Mouse (Mus musculus) embryonic stem cell, embryonic (primary cell): Measurements from ENCODE around the gene Fabp2.

Experiments used
- CTCF ChIA-PET, 4 experiments: fragments of 300-600 bp in 2 of 4; fragments of 350-600 bp in 2 of 4; sonication (Branson Sonifier 250); formaldehyde crosslinking; loops; one replicate each; lab custom pipeline; 2022; ENCODE audit warnings: inconsistent platforms in 2 of 4; lab: Charles Lee
- POLR2A ChIA-PET, 4 experiments: fragments of 300-600 bp in 2 of 4; fragments of 350-600 bp in 2 of 4; sonication (Branson Sonifier 250); formaldehyde crosslinking; loops; one replicate each; lab custom pipeline; 2022; ENCODE audit warnings: antibody characterized with exemption in 4 of 4, inconsistent platforms in 1 of 4; lab: Charles Lee

The Fabp2 gene

GRCm38 (mm10) chr3:122894772-122895171, at the start of gene Fabp2:
Gene Fabp2 (plus strand): TSS chr3:122895072.
- ChIA-PET CTCF (no interaction called here), POLR2A (no interaction called here)

GRCm38 (mm10) chr3:122848410-122849034, 46.4 kb upstream of the Fabp2 start:
- CTCF ChIA-PET, result no interaction called here
- POLR2A ChIA-PET, result no interaction called here

DNA sequence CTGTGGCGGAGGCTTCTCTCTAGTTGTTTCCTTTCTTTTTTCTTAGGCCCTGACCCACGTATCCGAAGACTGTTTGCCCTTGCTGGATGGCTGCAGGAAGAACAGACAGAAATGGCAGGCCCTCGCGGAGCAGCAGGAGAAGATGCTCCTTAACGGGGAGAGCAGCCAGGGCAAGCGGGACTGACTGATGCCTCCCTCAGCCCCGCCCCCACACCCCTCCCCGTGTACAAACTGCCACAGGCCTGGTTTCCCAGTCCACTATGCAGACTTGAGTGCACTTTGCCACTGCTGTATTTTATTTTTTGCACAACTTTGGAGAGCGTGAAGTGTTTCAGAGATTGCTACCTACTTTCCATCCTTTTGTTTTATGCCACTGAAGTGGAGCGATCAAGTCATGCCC, 39.7 kb upstream of the Fabp2 start:
- POLR2A ChIA-PET, result no interaction called here
- CTCF ChIA-PET, result no interaction called here

GRCm38 (mm10) chr3:122859829-122860228, 35.0 kb upstream of the Fabp2 start:
- ChIA-PET POLR2A (no interaction called here), CTCF (interaction anchor here in 1 of 4 experiments (0.6 kb wide), 1 partner anchor 196 kb away, joined by 6 read pairs; no protein-coding TSS in a partner anchor)

DNA sequence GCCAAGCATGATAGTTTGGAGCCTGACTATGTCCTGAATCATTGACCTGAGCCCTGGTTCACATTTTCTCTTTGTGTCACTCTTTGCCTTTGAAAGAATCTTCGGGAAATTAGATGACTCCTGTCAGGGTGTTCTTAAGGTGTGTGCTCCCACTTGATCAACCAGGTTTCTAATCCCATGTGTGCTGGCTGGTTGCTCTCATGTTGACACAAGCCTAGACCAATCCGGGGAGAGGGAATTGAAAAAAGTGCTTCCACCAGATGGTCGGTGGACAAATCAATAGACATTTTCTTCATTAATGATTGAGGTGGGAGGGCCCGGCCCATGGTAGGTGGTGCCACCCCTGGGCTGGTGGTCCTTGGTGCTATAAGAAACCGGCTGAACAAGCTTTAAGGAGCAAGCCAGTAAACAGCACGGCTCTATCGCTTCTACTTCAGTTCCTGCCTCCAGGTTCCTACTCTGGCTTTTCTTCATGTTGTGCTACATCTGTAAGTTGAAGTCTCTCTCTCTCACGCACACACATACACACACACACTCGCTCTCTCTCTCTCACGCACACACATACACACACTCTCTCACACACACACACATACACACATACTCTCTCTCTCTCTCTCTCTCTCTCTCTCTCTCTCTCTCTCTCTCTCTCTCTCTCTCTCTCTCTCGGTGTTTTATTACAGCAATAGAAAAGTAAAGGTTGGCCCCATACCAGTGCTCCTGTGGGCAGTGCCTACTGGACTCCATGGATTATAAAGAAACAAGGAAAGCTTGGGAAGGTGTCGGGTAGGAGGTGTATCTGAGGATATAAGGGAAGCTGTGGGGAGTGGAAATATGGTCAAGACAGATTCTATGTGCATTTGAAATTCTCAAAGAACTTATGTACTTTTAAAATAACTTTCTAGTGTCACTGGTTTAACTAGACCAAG, 34.0 kb upstream of the Fabp2 start:
- POLR2A ChIA-PET, result no interaction called here
- CTCF ChIA-PET, result no interaction called here

DNA sequence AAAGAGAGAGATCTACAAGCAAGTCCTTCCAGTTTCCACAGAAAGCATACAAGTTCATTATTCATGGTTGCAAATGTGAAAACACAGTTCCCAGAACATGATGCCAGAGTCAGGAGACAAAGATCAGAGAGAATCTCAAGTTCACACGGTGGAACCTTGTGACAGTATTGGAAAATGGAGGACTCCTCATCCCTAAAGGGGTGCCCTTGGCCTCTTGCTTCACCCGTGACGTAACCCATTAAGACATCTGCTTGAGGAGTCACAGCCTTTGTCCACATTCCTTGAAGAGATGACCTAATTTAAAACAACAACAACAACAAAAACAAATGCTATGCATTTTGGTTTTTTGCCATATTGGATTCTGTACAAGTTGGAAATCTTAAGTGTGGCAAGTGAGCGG, 29.8 kb upstream of the Fabp2 start:
- POLR2A ChIA-PET, result no interaction called here
- CTCF ChIA-PET, result interaction anchor here in 1 of 4 experiments (0.7 kb wide), 1 partner anchor 136 kb away, joined by 3 read pairs; the partner anchor contains the start of gene Pde5a

DNA sequence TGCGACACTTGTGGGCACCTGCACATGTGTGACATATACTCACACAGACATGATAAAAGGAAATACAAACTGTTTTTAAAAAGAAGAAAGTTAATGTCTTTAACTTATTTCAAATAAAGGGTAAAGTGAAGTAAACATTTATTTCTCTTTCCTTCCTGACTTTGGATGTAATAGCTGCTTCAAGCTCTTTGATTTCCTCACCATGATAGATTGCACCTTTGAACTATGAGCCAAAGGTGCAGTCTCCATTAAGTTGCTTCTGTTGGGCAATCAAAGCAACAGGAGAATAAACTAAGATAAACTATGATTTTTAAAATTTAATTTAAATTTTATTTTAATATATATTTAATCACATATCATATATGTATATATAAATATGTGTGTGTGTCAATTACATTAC, 26.6 kb upstream of the Fabp2 start:
- ChIA-PET CTCF (interaction anchor here in 1 of 4 experiments (0.6 kb wide), 1 partner anchor 129 kb away, joined by 4 read pairs; no protein-coding TSS in a partner anchor), POLR2A (no interaction called here)

- ChIA-PET CTCF (no interaction called here), POLR2A (no interaction called here)
Observed at GRCm38 (mm10) chr3:122871596-122871995, 23.3 kb upstream of the Fabp2 start.

DNA sequence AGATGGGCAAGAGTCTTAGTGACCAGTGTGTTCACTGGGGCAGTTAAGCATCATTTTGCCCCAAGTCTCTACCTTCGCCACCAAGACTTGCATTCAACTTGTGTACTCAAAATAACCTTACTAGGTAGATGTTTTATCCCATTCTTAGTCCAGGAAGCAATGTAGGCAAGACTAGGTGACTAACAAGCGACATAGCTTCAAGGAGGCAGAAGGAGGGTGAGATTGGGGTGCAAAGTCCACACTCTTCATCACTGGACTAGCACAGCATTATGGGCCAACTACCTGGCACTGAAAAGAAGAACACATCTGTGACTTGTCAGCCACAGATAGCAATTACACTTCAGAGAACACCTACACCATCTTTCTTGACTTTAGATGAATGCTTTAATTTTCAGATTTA, 18.0 kb upstream of the Fabp2 start:
- ChIA-PET CTCF (no interaction called here), POLR2A (interaction anchor here in 1 of 4 experiments (0.6 kb wide), 1 partner anchor 219 kb away, joined by 3 read pairs; no protein-coding TSS in a partner anchor)

DNA sequence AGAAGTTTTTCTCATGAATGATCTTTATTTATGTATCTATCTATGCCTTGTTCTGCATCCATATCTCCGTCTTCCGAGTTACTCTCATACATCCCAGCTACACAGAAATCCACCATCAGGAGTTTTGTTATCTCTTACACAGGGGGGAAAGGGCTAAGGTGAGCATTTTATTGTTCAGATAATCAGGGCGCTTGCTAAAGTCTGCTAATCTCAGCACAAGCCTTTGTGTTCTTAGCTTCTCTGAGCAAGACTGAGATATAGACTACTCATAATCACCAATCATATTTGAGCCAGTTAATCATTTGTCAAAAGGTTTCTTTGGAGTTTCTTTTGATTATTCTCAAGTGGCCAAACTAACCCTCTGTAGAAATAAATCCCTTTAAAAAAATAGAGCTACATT, 17.3 kb upstream of the Fabp2 start:
- ChIA-PET POLR2A (interaction anchor here in 2 of 4 experiments (0.6 kb wide), 2 partner anchors 207 to 218 kb away, joined by 3 to 5 read pairs; no protein-coding TSS in a partner anchor), CTCF (interaction anchor here in 1 of 4 experiments (1.5 kb wide), 1 partner anchor 230 kb away, joined by 5 read pairs; no protein-coding TSS in a partner anchor)

DNA sequence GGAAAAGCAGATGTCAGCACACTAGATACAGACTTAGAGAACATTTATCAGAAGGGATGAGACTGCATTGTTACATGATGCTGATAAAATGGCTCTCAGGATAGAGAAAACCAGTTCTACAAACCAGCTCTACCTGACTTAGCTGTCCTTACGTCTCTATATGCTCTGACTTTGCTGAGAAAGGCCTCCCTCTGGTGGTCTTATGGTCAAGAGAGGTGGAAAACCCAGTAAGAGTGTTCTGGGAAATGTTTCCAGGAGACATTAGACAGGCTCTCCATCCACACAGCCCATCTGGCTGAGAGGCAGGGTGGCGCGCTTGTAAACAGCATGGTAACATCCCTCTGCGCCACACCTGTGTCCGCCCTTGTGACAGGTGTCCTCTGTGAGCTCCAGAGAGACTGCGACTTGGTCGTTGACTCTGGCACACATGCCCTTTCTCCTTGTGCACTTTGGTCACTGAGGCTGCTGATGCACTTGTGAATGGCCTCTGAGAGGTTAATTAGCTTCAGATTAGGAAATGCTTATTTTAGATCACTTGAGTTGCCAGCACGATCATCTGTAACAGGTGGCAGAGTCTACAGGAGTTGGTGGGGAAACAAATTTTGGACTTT, 16.1 kb upstream of the Fabp2 start:
- CTCF ChIA-PET, result interaction anchor here in 3 of 4 experiments (0.5 to 1.6 kb wide), 6 partner anchors 231 to 567 kb away, joined by 3 to 10 read pairs (median 4); no protein-coding TSS in a partner anchor

GRCm38 (mm10) chr3:122887505-122888301, 7.2 kb upstream of the Fabp2 start:
- POLR2A ChIA-PET, result interaction anchor here in 1 of 4 experiments (0.8 kb wide), 1 partner anchor 9 kb away, joined by 3 read pairs; no protein-coding TSS in a partner anchor
- CTCF ChIA-PET, result no interaction called here

More for the DNA sequence above, 16.1 kb upstream of the Fabp2 start:
- POLR2A ChIA-PET, result interaction anchor here in 1 of 4 experiments (0.7 to 1.4 kb wide), 3 partner anchors 9 to 530 kb away, joined by 3 read pairs; no protein-coding TSS in a partner anchor

DNA sequence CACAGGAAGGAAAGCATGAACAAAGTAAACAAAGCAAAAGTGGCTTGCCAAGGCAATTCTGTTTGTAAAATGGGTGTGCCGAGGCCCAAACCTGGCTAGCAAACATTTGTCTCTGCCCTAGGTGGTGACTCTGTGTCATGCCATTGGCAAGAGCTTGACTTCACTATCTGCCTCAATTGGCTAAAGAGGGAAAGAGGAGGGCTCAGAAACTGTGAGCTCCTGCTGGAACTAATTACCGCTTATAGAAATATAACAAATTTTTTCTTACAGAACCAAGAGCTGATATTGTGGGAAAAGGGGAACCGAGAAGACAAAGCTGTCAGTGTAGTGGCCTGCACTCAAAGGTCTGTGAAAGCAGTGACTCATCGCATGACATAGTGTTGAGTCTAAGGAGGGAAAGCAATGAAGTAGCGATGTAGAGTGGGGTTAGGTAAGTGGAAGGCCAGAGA, 6.5 kb upstream of the Fabp2 start:
- CTCF ChIA-PET, result no interaction called here
- POLR2A ChIA-PET, result interaction anchor here in 1 of 4 experiments (0.8 kb wide), 1 partner anchor 10 kb away, joined by 3 read pairs; no protein-coding TSS in a partner anchor

DNA sequence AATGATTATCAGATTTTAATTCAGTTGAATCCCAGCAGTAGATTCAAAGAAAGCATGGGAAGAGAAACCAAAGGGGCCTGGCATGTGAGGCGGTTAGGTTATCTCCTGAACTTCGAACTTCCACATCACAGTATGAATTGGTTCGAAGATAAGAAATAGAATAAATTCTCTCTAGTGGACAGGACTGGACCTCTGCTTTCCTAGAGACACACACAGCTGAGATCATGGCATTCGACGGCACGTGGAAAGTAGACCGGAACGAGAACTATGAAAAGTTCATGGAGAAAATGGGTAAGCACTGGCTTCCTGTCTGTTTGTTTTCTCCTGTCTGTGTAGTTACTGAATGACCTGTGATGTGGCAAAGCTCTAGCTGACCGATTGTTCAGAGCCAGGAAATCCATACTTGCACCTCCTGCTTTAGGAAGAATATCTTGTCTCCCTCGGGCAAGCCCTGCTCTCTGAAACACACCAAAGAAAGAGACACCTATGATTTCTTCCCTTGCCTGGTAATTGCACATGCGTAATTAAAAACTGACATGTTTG, 388 bp downstream of the Fabp2 start:
- POLR2A ChIA-PET, result no interaction called here

GRCm38 (mm10) chr3:122898254-122898653, 3.4 kb downstream of the Fabp2 start:
- ChIA-PET CTCF (interaction anchor here in 1 of 4 experiments (0.7 kb wide), 1 partner anchor 185 kb away, joined by 3 read pairs; no protein-coding TSS in a partner anchor), POLR2A (no interaction called here)

More for the DNA sequence above, 388 bp downstream of the Fabp2 start:
- CTCF ChIA-PET, result no interaction called here

- POLR2A ChIA-PET, result interaction anchor here in 2 of 4 experiments (0.7 to 1.1 kb wide), 6 partner anchors 9 to 383 kb away, joined by 3 to 4 read pairs (median 3); no protein-coding TSS in a partner anchor
- CTCF ChIA-PET, result interaction anchor here (0.5 to 2.1 kb wide), 31 partner anchors 11 to 1507 kb away, joined by 3 to 26 read pairs (median 4); partner anchors contain the start of genes 1810037I17Rik (in 1 of the 4) and Gm10959 (in 1 of the 4)
Observed at GRCm38 (mm10) chr3:122903746-122904433, 9.0 kb downstream of the Fabp2 start.

GRCm38 (mm10) chr3:122907841-122908240, 13.0 kb downstream of the Fabp2 start:
- POLR2A ChIA-PET, result interaction anchor here in 2 of 4 experiments (0.6 to 1.6 kb wide), 2 partner anchors 11 to 17 kb away, joined by 4 read pairs; partner anchors contain the start of gene Gm10959 (in 1 of the 2)
- CTCF ChIA-PET, result no interaction called here
